Mouse (Mus musculus): Measurements from ENCODE around the gene Myo1b.

DNA sequence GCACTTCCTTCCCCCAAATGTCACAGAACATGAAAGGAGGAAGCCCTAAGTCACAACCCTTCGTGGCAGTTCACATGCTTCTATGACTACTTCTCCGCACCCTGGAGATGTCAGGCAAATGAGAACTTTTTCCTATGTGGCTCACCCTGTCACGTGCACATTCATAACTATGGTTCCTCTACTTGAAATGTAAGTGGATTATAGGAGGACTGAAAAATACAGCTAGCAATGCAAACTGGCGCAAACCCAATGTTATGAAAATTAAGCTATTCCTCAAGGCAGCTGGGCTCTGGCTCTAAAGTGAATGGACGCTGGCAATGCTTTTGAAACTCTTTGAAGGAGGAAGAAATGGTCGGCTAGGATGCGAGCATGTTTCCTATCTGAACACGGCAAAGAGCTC is 8.1 kb downstream of the Myo1b start:
- TF ChIP-seq CTCF (IDR thresholded peaks at IDR 0.05; ENCODE audit: low read depth): no peak
- TF ChIP-seq EP300 (optimal IDR thresholded peaks at IDR 0.05): no peak
